Mouse (Mus musculus): Measurements from ENCODE around the gene Gm20388. TPM values are rescaled to one million over a fixed set of nuclear protein-coding genes. Genes with fewer than 3 reads are reported as not detected.

The Gm20388 gene
- polyA plus RNA-seq, 1 experiment, result 23.9 TPM

- no peaks in the 10 kb centered on the region for H3K4me1 ChIP-seq (ENCODE audit: control insufficient read depth, insufficient read depth, low read length)
- no peak overlapping the region for H3K4me3 ChIP-seq (ENCODE audit: insufficient read depth, low read length)
- TF ChIP-seq POLR2A (IDR thresholded peaks at IDR 0.05; ENCODE audit: extremely low read depth, insufficient read depth, low read length) (no peak), CTCF (IDR thresholded peaks at IDR 0.05; ENCODE audit: extremely low read depth, insufficient read depth, low read length) (no peak)
- no peak overlapping the region for H3K27ac ChIP-seq (ENCODE audit: insufficient read depth, low read length)
These were observed 2941.9 kb downstream of the Gm20388 start for GRCm38 (mm10) chr8:122852546-122852905.

GRCm38 (mm10) chr8:122853340-122853771 lies 2942.7 kb downstream of the Gm20388 start:
- Histone ChIP-seq H3K4me3 (ENCODE audit: insufficient read depth, low read length) (no peak overlapping the region), H3K4me1 (ENCODE audit: control insufficient read depth, insufficient read depth, low read length) (no peaks in the 10 kb centered on the region), H3K27ac (ENCODE audit: insufficient read depth, low read length) (no peak overlapping the region)
- TF ChIP-seq CTCF (IDR thresholded peaks at IDR 0.05; ENCODE audit: extremely low read depth, insufficient read depth, low read length), result no peak
- TF ChIP-seq POLR2A (IDR thresholded peaks at IDR 0.05; ENCODE audit: extremely low read depth, insufficient read depth, low read length), result no peak

DNA sequence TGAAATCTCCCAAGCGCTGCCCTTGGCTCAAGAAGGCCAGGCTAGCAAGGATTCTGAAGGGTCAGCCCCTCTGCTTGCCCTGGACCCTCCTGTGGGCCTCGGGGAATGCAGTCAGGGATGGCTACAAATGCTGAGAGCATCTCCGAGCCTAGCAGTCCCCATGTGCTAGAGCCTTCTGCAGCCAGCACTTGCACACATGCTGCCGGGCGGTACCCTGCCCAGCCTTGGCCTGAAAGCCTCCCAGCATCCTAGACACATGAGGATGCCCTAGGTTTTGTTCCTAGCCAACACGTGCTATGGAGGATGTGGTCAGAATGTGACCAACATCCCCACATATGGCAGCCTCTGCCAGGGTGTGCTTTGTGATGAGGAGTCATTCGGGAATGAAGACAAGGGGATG lies 2943.7 kb downstream of the Gm20388 start:
- H3K4me1 ChIP-seq (ENCODE audit: control insufficient read depth, insufficient read depth, low read length), result no peaks in the 10 kb centered on the region
- no peak overlapping the region for H3K27ac ChIP-seq (ENCODE audit: insufficient read depth, low read length)

GRCm38 (mm10) chr8:122855123-122855522 lies 2944.5 kb downstream of the Gm20388 start:
- no peaks in the 10 kb centered on the region for H3K4me1 ChIP-seq (ENCODE audit: control insufficient read depth, insufficient read depth, low read length)
- H3K4me3 ChIP-seq (ENCODE audit: insufficient read depth, low read length), result no peak overlapping the region
- no peak overlapping the region for H3K27ac ChIP-seq (ENCODE audit: insufficient read depth, low read length)
- TF ChIP-seq CTCF (IDR thresholded peaks at IDR 0.05; ENCODE audit: extremely low read depth, insufficient read depth, low read length), result no peak
- no peak for TF ChIP-seq POLR2A (IDR thresholded peaks at IDR 0.05; ENCODE audit: extremely low read depth, insufficient read depth, low read length)

More for the DNA sequence above, 2943.7 kb downstream of the Gm20388 start:
- TF ChIP-seq POLR2A (IDR thresholded peaks at IDR 0.05; ENCODE audit: extremely low read depth, insufficient read depth, low read length), result no peak
- no peak for TF ChIP-seq CTCF (IDR thresholded peaks at IDR 0.05; ENCODE audit: extremely low read depth, insufficient read depth, low read length)
- H3K4me3 ChIP-seq (ENCODE audit: insufficient read depth, low read length), result no peak overlapping the region

GRCm38 (mm10) chr8:122856288-122856687 lies 2945.6 kb downstream of the Gm20388 start:
- no peak overlapping the region for H3K4me3 ChIP-seq (ENCODE audit: insufficient read depth, low read length)
- no peak overlapping the region for H3K27ac ChIP-seq (ENCODE audit: insufficient read depth, low read length)
- no peak for TF ChIP-seq CTCF (IDR thresholded peaks at IDR 0.05; ENCODE audit: extremely low read depth, insufficient read depth, low read length)
- no peak for TF ChIP-seq POLR2A (IDR thresholded peaks at IDR 0.05; ENCODE audit: extremely low read depth, insufficient read depth, low read length)
- no peaks in the 10 kb centered on the region for H3K4me1 ChIP-seq (ENCODE audit: control insufficient read depth, insufficient read depth, low read length)

DNA sequence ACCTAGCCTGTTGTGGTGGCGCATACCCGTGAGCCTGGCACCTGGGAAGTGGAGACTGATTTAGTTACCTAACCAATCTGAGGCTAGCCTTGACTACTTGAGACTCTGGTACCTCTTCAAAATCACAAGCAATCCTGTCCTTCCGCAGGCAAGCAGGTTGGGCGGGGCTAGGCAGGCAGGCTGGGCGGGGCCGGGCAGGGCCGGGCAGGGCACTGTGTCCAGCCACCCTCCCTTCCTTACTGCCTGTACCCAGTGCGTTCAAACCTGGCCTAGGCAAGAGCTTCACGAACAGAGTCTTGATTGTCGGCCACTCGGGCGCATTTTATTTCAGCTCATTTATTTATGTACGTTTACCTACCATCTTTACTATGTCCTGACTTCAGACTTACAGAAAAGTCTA lies 2949.2 kb downstream of the Gm20388 start:
- TF ChIP-seq POLR2A (IDR thresholded peaks at IDR 0.05; ENCODE audit: extremely low read depth, insufficient read depth, low read length), result no peak
- no peak for TF ChIP-seq CTCF (IDR thresholded peaks at IDR 0.05; ENCODE audit: extremely low read depth, insufficient read depth, low read length)
- H3K4me3 ChIP-seq (ENCODE audit: insufficient read depth, low read length), result no peak overlapping the region
- H3K27ac ChIP-seq (ENCODE audit: insufficient read depth, low read length), result no peak overlapping the region
- H3K4me1 ChIP-seq (ENCODE audit: control insufficient read depth, insufficient read depth, low read length), result no peaks in the 10 kb centered on the region

DNA sequence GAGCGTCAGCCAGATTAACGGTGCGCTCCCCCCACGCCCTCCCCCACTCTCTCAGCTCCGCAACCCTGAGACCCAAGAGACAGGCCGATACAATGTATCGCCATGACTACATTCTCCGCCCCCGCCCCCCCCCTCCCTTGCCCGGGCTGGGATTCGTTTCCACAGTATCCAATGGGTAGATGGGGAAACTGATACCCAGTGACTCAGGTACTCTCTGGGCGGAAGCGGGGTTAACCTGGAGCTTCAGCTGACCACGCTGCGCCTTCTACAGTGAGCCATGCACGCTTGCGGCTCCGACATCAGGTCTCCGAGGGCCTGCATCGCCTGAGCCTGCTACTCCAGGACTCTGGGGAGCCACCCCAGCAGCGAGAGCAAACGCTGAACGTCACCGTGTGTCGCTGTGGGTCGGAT lies 2954.1 kb downstream of the Gm20388 start:
- Histone ChIP-seq H3K4me3 (ENCODE audit: insufficient read depth, low read length) (peak overlapping the region; percentile 36), H3K27ac (ENCODE audit: insufficient read depth, low read length) (no peak overlapping the region), H3K4me1 (ENCODE audit: control insufficient read depth, insufficient read depth, low read length) (no peaks in the 10 kb centered on the region)
- TF ChIP-seq CTCF (IDR thresholded peaks at IDR 0.05; ENCODE audit: extremely low read depth, insufficient read depth, low read length) (no peak), POLR2A (IDR thresholded peaks at IDR 0.05; ENCODE audit: extremely low read depth, insufficient read depth, low read length) (no peak)

- Histone ChIP-seq H3K27ac (ENCODE audit: insufficient read depth, low read length) (no peak overlapping the region), H3K4me3 (ENCODE audit: insufficient read depth, low read length) (peak overlapping the region; percentile 36), H3K4me1 (ENCODE audit: control insufficient read depth, insufficient read depth, low read length) (no peaks in the 10 kb centered on the region)
- TF ChIP-seq CTCF (IDR thresholded peaks at IDR 0.05; ENCODE audit: extremely low read depth, insufficient read depth, low read length), result 0 out of 2 replicates have a peak, but pooled peaks have one; percentile 15
- TF ChIP-seq POLR2A (IDR thresholded peaks at IDR 0.05; ENCODE audit: extremely low read depth, insufficient read depth, low read length), result no peak
These were observed 2954.8 kb downstream of the Gm20388 start for GRCm38 (mm10) chr8:122865441-122865840.

GRCm38 (mm10) chr8:122866231-122866630 lies 2955.6 kb downstream of the Gm20388 start:
- Histone ChIP-seq H3K27ac (ENCODE audit: insufficient read depth, low read length) (no peak overlapping the region), H3K4me1 (ENCODE audit: control insufficient read depth, insufficient read depth, low read length) (no peaks in the 10 kb centered on the region), H3K4me3 (ENCODE audit: insufficient read depth, low read length) (no peak overlapping the region)
- TF ChIP-seq CTCF (IDR thresholded peaks at IDR 0.05; ENCODE audit: extremely low read depth, insufficient read depth, low read length) (no peak), POLR2A (IDR thresholded peaks at IDR 0.05; ENCODE audit: extremely low read depth, insufficient read depth, low read length) (no peak)

DNA sequence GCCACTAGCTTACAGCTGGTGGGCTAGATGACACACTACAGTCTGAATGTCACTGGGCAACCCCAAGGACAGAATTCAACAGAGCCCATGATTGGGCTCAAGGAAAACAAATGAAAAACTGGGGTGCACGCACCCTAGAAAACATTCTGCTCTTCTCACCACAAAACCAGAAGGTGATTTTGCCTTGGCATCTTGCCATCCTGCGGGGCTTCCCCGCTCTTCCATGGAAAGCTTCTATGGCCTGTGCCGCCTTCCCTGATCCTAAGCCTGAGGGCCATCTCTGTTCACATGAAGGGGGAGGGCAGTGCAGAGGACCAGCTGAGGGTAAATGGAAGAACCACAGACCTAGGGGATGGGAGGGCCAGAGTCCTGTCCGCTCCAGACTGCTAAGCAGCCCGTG lies 2957.3 kb downstream of the Gm20388 start:
- TF ChIP-seq CTCF (IDR thresholded peaks at IDR 0.05; ENCODE audit: extremely low read depth, insufficient read depth, low read length) (no peak), POLR2A (IDR thresholded peaks at IDR 0.05; ENCODE audit: extremely low read depth, insufficient read depth, low read length) (no peak)
- Histone ChIP-seq H3K4me1 (ENCODE audit: control insufficient read depth, insufficient read depth, low read length) (no peaks in the 10 kb centered on the region), H3K27ac (ENCODE audit: insufficient read depth, low read length) (no peak overlapping the region), H3K4me3 (ENCODE audit: insufficient read depth, low read length) (no peak overlapping the region)

All from cortical plate, adult 2 months (tissue).